Mouse (Mus musculus) liver, postnatal 0 days (tissue): ENCODE measurements around the gene Zfp36l2.

Experiments
- CTCF ChIP-seq: sonication (generic); IDR thresholded peaks from 2 replicates; pipeline ENCODE4 v1.5.1; 2016; ENCODE audit warnings: antibody characterized with exemption, low read depth
- EP300 ChIP-seq: IDR thresholded peaks from 2 replicates; pipeline ENCODE4 v1.6.1; 2016; ENCODE audit warnings: antibody characterized with exemption, low read depth, mild to moderate bottlenecking

DNA sequence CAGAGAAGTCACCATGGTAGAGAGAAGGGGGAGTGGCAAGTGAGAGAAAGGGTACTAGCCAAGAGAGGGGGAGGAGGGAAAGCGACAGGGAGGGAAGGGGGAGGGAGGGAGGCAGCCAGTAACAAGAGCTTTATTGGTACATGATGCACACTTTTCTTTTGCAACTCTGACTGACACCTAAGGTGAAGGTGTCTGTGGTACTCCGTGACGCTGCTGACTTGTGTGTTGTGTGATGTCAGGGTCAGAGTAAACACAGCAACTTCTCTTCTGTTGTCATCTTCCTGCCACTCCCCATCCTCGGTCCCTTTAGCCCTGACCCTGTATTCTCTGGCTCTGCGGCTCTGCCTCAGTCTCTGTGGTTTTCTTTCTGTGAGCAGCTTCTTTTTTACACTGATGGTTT is 38.5 kb upstream of the Zfp36l2 start:
- TF ChIP-seq CTCF (no peak), EP300 (no peak)
